Mouse (Mus musculus) heart, postnatal 14 days (tissue): ENCODE data around the gene Rapgef3. TPM values are rescaled to one million over a fixed set of nuclear protein-coding genes. Genes with fewer than 3 reads are reported as not detected.

Experiments used
- DNase-seq, 2 experiments: peaks; one replicate each; pipeline ENCODE4 v3.0.0; 2021 to 2022
- intact Hi-C: fragments of 180-260 bp; cut with DNase I; formaldehyde crosslinking; loops from one replicate; pipeline ENCODE4 v1.15.1; 2025
- total RNA-seq, 2 experiments: library from RNA; stranded (reverse); gene quantifications; 2 replicates each; pipeline ENCODE4 v1.2.3; 2021

The Rapgef3 gene
- total RNA-seq, 2 experiments from 2014 or later: 32.7 to 34.3 TPM

GRCm38 (mm10) chr15:97727048-97727447 lies 40.7 kb downstream of the Rapgef3 start:
- intact Hi-C loops: no loop called here
- DNase-seq: peak; percentile 35 to 43

- intact Hi-C loops: no loop called here
- DNase-seq: no peak
Measured at GRCm38 (mm10) chr15:97726310-97726709, 41.5 kb downstream of the Rapgef3 start.

DNA sequence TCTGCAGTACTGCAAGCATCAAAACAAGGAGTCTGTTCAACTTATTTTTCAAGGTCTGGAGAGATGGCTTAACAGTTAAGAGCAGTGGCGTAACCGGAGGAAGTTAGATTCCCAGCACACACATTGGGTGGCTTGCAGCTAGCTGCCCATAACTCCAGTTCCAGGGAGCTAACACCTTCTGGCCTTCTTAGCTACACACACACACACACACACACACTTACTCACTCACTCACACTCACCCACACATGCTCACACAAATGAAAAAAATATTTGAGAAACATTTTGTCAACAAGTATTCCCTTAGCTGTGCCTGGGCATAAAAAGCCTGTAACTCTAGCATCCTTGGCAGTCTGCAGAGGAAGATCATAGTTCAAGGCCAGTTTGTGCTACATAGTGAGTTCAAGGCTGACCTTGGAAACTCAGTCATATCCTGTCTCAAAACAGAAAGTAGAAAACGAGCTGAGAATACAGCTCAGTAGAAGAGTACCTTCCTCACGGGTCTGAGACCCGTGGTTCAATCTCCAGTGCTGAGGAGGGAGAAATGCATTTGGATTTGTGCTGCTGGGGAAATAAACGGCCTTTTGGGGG lies 42.5 kb downstream of the Rapgef3 start:
- intact Hi-C loops: no loop called here
- no peak for DNase-seq

DNA sequence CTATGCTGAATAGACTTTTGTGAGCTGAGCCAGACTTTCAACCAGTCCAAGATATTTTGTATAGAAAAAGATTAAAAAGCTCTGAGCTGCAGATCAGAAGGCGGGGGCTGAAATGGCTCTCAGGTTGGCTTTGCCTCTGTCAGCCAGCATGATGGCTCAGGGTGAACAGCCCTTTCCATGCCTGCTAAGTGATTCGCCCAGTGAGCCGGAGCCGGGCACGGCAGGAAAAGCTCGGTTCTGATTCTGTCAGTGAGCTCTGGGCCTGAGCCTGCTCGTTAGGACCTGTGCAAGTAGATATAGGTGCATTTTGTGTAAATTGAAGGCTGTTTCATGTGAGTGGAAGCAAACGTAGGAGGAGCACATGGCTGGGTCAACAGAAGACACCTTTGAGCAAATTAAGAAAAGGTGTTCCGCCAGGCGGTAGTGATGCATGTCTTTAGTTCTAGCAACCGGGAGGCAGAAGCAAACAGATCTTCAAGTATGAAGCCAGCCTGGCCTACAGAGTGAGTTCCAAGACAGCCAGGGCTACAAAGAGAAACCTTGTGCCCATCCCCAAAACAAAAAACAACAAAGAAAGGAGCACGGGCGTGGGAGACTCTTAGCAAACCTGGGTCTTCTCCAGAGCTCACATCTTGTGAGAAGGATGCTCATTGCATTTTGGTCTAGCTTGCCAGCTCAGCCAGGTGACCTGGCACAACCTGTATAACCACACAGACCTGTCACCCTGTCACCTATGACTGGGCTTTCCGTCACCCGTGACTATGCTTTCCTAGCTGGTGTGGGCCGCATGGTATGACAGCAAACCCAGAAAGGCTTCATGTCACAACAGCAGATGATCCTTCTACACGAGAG lies 43.2 kb downstream of the Rapgef3 start:
- DNase-seq: no peak
- intact Hi-C loops: no loop called here

DNA sequence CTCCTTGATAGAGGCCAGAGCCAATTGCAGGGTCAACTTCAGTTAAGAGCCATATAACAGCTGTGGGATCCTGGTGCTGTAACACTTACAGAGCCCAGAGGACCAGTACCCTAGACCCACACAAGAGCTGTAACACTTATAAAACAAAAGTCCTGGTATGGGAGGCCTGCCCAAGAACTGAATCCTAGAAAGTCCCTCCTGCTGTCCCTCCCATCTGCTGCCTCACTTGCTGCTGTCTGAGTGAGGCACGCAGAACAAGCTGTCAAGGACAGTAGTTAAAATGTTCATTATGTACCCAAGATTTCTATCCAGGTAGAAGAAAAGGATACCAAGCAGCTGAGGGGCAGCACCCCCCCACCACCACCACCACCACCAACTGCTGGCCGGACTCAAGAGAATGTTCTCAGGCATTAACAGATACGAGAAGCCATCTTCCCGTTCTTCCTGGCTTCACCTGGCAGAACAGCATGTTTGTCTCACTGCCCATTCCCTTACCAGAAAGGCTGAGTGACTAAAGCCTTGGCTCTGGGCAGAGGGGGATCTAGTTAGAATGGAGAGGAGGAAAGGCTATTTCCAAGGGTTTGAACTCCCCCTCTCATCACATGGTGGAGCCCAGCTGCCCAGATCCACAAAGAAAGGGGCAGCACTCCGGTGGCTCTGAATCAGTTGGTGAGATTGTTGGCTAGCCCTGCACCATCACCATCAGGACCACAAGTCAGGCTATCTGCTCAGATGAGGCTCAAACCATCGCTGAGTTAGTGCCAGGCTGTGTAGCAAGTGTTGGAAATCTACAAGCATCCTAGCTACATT lies 44.0 kb downstream of the Rapgef3 start:
- DNase-seq: no peak
- intact Hi-C loops: no loop called here

GRCm38 (mm10) chr15:97721008-97721701 lies 46.6 kb downstream of the Rapgef3 start:
- intact Hi-C loops: no loop called here
- DNase-seq: no peak

DNA sequence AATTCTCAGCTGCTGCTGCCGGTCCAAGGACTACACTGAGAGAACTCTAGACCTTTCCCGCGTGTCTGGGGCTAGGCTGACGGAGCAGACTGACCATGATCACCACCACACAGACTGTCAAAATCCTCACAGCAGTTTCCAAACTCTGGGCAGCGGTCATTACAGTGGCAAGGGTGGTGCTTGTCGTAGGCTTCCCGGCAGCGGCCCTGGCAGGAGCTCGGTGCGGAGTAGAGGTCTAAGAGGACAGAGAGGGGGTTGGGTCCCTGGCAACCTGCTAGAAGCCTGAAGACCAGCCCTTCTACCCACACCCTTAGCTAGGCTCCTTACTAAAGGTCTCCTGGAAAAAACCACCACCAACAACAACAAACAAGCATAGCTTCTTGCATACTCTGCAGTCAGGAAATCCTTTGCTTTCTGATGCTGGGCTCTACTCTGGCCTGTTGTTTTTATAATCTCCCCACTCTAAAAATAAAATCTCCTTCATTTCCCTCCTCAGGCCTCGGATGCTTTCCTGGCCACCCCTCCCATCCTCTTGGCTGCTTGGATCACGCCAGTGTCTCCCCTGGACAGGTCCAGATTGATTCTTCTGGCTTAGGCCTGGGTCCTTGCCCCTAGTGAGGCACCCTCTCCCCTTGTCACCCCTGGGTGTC lies 47.6 kb downstream of the Rapgef3 start:
- intact Hi-C loops: no loop called here
- DNase-seq: peak in 1 of 2 experiments; percentile 38

- intact Hi-C loops: loop anchor here (2.0 to 5.0 kb wide), 3 partner anchors 47 to 233 kb away; partner anchors contain the start of gene Rapgef3
- DNase-seq: no peak
Measured at GRCm38 (mm10) chr15:97719494-97719893, 48.3 kb downstream of the Rapgef3 start.

DNA sequence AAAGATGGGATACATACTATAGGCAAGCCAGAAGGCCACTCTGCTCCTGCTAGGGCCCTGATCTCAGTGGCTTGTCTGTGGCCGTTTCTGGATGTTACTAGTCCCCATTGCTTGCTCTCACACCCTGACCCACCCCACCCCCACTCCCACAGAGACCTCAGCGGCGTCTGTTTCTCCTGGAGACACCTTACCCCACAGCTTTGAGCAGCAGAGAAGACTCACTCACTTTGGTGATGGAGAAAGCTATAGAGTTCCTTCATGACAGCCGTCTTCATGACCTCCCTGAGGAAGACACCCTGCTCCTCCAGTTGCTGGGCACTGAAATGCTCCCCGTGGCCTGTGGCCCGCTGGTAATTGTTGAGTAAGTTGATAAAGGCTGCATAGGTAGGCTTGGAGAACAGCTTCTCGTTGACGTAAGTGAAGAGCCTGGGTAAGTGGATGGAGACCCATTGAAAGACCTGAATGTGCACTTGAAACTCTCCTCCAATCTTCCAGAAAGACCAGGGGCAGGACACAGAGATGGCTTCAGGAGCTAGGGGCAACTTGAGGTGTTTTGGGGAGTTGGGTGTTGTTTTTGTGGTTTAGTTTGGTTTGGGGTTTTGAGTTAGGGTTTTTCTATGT lies 49.1 kb downstream of the Rapgef3 start:
- DNase-seq: no peak
- intact Hi-C loops: loop anchor here (1.0 to 5.0 kb wide), 4 partner anchors 48 to 234 kb away; partner anchors contain the start of gene Rapgef3

DNA sequence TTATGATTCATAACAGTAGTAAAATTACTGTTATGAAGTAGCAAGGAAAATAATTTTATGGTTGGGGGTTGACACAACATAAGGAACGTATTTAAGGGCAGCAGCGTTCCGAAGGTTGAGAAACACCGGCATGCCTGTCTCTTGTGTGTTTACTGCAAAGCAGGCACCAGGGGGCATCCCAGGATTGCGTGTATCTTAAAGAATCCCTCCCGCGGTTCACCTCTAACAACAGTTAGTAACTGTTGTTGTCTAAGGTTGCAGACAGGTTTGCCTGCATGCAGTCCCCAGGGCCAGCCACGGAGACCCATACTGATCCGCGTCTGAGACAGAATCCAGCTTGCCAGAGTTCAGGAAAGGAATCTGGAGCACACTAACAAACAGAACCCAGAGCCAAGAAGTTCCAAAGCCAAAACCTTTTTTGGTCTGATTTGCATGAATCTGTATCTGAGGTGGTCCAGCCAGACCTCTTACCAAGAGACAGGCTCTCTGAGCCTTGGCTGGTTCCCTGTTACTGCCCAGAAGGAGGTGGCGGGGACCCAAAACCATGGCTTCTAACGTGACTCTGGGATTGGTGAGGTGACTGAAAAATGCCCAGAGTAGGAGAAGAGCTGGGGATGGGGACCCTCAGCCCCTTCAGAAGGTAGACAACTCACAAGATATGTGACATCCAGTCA lies 49.8 kb downstream of the Rapgef3 start:
- intact Hi-C loops: loop anchor here (1.0 to 5.0 kb wide), 4 partner anchors 49 to 234 kb away; partner anchors contain the start of gene Rapgef3
- DNase-seq: peak; percentile 68 to 73

- intact Hi-C loops: loop anchor here (5.0 kb wide), 1 partner anchor 236 kb away; no protein-coding TSS in a partner anchor
- no peak for DNase-seq
Measured at GRCm38 (mm10) chr15:97716782-97717181, 51.0 kb downstream of the Rapgef3 start.

DNA sequence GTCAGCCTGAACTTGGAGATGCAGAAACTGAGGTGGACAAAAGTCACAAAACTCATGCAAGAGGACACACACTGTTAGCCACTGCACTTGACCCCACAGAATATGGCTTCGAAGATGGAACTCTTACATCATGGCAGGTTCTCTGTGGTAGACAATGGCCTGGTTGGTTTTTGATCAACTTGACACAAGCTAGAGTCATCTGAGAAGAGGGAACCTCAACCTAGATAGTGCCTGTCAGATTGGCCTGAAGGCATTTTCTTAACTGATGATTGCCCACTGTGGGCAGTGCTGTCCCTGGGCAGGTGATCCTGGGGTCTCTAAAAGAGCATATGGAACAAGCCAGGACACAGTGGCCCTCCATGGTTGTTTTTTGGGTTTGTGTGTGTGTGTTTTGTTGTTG lies 52.0 kb downstream of the Rapgef3 start:
- intact Hi-C loops: loop anchor here (5.0 kb wide), 1 partner anchor 237 kb away; no protein-coding TSS in a partner anchor
- DNase-seq: no peak

DNA sequence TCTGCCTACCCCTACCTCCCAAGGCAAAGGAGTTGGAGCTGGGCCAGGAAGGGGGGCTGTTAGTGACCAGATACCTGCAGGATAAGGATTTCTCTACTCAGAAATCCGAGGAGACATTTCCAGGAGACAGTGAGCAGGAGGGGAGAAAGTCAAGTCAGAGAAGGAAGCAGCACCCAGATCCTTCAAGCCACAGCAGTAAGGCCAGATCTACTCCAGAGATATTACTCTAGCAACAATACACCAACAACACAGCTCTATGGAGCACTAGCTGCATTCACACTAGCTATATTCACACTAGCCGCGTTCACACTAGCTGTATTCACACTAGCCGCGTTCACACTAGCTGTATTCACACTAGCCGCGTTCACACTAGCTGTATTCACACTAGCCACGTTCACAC lies 52.7 kb downstream of the Rapgef3 start:
- DNase-seq: no peak
- intact Hi-C loops: loop anchor here (5.0 kb wide), 1 partner anchor 237 kb away; no protein-coding TSS in a partner anchor

GRCm38 (mm10) chr15:97712546-97712945 lies 55.2 kb downstream of the Rapgef3 start:
- no peak for DNase-seq
- intact Hi-C loops: no loop called here

DNA sequence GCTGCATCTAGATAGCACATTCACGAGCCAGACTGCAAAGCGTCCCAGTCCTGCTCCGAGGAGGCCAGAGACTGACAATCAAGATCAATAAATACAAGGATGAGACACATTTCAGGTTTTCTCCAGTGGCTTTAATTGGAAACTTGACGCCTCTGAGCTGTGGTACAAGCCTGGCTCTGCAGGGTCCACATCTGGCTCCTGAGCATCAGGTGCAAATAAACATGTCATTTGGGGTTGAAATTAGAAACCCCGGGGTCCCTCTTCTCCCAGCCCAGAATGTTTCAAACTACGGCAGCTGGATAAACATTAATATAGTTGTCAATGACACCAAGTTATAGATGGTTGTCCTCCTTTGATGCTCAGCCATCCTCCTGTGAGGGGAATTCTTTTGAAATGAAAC lies 56.9 kb downstream of the Rapgef3 start:
- intact Hi-C loops: no loop called here
- no peak for DNase-seq

- DNase-seq: peak; percentile 87 to 90
- intact Hi-C loops: no loop called here
Measured at GRCm38 (mm10) chr15:97705211-97706050, 62.3 kb downstream of the Rapgef3 start, which contains the start of gene Rpap3. Gene Rpap3 (minus strand): TSS chr15:97705825.

DNA sequence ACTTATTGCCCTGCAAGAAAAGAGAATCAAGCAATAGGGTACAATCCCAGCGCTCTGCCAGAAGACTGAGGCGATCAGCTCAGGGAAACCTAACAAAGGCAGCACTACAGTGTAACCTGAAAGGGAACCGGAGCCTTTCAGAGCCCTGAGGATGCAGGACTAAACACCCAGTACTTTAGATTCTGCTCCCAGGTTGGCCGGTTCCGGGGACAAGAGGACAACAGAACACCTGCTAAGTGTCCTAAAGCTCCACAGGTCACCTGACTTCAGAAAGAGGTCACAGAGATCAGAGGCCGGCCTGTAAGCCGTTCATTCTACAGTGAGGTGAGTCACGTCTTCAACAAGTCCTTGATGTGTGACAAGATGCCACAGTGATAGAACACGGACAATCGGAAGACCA lies 71.2 kb downstream of the Rapgef3 start:
- no peak for DNase-seq
- intact Hi-C loops: no loop called here
